Mouse (Mus musculus) lung, adult 2 months (tissue): ENCODE results near the gene Gnas. TPM values are rescaled to one million over a fixed set of nuclear protein-coding genes. Genes with fewer than 3 reads are reported as not detected.

Experiments
- DNase-seq: peaks from one replicate; pipeline ENCODE4 v3.0.0; 2022
- H3K4me1 ChIP-seq: fragments of 200-500 bp; 2 replicates; pipeline ENCODE4 v1.6.1; 2011; ENCODE audit warnings: low read length; ENCODE audit not compliant: control insufficient read depth, insufficient read depth
- H3K4me3 ChIP-seq: fragments of 200-500 bp; replicated peaks from 2 replicates; pipeline ENCODE3; 2011; ENCODE audit warnings: low read depth, mild to moderate bottlenecking, control low read depth, low read length; ENCODE audit errors: extremely low read depth
- CTCF ChIP-seq: fragments of 200-500 bp; IDR thresholded peaks from 2 replicates; pipeline ENCODE4 v1.5.1; 2011; ENCODE audit warnings: mild to moderate bottlenecking, low read length, control low read depth; ENCODE audit not compliant: insufficient read depth
- POLR2A ChIP-seq: fragments of 200-500 bp; IDR thresholded peaks from 2 replicates; pipeline ENCODE4 v1.6.1; 2011; ENCODE audit warnings: low read depth, mild to moderate bottlenecking, control low read depth, low read length, borderline replicate concordance; ENCODE audit errors: extremely low read depth
- WGBS: fragments of 180-500 bp; shearing (Covaris S2); methylation state at CpG from one replicate; pipeline ENCODE4 v1.1.7; 2018; 5-methylcytosine and 5-hydroxymethylcytosine counted together
- polyA plus RNA-seq: library from polyadenylated mRNA; depleted of rRNA; stranded (reverse); fragments of >200 nt; gene quantifications from 2 replicates; pipeline ENCODE4 v1.2.3, GENCODE M21; 2012; rRNA removed

The Gnas gene
- polyA plus RNA-seq = 897 and 1,050 TPM in 2 replicates

GRCm38 (mm10) chr2:174284011-174284410, at the start of gene Gnas:
Gene Gnas (plus strand): TSS chr2:174284320.
- DNase-seq = peak; percentile 14
- TF ChIP-seq POLR2A (no peak), CTCF (no peak)
- 45% methylated on average over 19 of the region's 19 CpGs for WGBS
- H3K4me3 ChIP-seq = no peak within 1 kb of the TSS
- H3K4me1 ChIP-seq = no peaks in the 10 kb centered on the region

- WGBS = 72% methylated on average over 5 of the region's 5 CpGs
- Histone ChIP-seq H3K4me3 (no peak overlapping the region), H3K4me1 (no peaks in the 10 kb centered on the region)
- no peak for TF ChIP-seq POLR2A
- TF ChIP-seq CTCF = no peak
- DNase-seq = no peak
Observed at GRCm38 (mm10) chr2:174242431-174242830, 41.7 kb upstream of the Gnas start.

DNA sequence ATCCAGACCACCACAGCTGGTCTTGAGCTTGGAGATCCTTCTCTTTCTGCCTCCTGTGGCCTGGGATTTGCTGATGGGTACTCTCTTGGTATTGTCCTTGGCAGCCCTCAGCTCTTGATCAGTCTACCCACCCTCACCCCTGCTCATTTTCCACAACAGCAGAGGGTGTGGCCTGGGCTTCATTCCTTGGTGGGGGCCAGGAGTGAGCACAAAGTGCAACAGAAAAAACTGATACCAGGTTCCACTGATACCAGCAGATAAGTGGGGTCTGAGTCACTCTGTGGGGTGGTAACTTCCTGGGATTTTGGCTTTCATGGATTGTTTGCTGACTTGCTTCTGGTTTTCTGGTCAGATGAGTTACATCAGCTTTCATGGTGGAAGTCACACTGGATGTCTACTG, 32.2 kb upstream of the Gnas start:
- Histone ChIP-seq H3K4me1 (no peaks in the 10 kb centered on the region), H3K4me3 (no peak overlapping the region)
- DNase-seq = no peak
- TF ChIP-seq CTCF = no peak
- no peak for TF ChIP-seq POLR2A

- DNase-seq = no peak
- 31% methylated on average over 2 of the region's 2 CpGs for WGBS
- Histone ChIP-seq H3K4me3 (no peak overlapping the region), H3K4me1 (no peaks in the 10 kb centered on the region)
- no peak for TF ChIP-seq CTCF
- no peak for TF ChIP-seq POLR2A
Observed at GRCm38 (mm10) chr2:174257312-174257711, 26.8 kb upstream of the Gnas start.

GRCm38 (mm10) chr2:174260004-174260403, 24.1 kb upstream of the Gnas start:
- WGBS = 21% methylated on average over 3 of the region's 3 CpGs
- no peak for DNase-seq
- TF ChIP-seq POLR2A (no peak), CTCF (no peak)
- Histone ChIP-seq H3K4me3 (no peak overlapping the region), H3K4me1 (no peaks in the 10 kb centered on the region)

DNA sequence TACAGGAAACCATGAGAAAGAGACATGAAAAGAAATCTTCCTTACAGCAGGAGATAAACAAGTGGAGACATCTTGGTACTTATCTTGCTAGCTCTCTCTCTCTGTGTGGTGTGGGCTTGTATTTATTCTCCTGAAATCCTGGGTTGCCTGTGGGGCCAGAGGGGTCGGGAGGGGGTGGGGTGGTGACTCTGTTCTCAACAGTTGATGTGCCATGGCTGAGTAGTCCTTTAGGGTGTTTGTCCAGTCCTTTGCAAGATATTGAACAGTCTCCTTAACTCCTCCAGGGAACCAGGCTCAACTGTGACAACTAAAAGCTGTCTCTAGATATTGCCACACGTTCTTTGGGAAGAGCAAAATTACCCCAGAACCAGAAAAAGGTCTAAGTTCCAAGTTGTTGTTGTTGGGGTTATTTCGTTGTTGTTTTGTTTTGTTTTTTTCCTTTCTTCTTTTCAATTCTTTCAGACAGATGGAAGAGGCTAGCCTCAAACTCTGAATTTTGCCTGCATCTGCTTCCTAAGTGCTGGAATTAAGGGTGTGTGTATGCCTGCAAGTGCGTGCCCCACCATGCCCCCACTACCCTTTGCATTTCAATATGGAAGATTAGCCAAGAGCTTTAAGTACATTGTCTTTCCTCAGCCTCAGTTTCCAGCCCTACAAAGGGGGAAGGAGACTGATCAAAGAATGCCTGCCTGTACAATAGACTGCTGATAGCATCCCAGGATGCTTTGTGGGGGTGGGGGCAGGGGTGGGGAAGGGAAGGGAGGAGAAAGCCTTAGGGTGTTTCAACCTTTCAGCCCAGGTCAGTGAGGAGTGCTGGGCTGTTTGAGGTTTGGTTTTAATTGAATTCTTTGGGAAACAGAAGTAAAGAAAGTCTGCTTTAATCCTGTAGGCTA, 23.0 kb upstream of the Gnas start:
- no peak for TF ChIP-seq POLR2A
- no peak for TF ChIP-seq CTCF
- no peaks in the 10 kb centered on the region for H3K4me1 ChIP-seq
- 27% methylated on average over 4 of the region's 4 CpGs for WGBS
- no peak overlapping the region for H3K4me3 ChIP-seq
- no peak for DNase-seq

- 69% methylated on average over 6 of the region's 6 CpGs for WGBS
- H3K4me3 ChIP-seq = no peak overlapping the region
- DNase-seq = no peak
- TF ChIP-seq CTCF (no peak), POLR2A (no peak)
- H3K4me1 ChIP-seq = no peaks in the 10 kb centered on the region
Observed at GRCm38 (mm10) chr2:174261801-174262200, 22.3 kb upstream of the Gnas start.

DNA sequence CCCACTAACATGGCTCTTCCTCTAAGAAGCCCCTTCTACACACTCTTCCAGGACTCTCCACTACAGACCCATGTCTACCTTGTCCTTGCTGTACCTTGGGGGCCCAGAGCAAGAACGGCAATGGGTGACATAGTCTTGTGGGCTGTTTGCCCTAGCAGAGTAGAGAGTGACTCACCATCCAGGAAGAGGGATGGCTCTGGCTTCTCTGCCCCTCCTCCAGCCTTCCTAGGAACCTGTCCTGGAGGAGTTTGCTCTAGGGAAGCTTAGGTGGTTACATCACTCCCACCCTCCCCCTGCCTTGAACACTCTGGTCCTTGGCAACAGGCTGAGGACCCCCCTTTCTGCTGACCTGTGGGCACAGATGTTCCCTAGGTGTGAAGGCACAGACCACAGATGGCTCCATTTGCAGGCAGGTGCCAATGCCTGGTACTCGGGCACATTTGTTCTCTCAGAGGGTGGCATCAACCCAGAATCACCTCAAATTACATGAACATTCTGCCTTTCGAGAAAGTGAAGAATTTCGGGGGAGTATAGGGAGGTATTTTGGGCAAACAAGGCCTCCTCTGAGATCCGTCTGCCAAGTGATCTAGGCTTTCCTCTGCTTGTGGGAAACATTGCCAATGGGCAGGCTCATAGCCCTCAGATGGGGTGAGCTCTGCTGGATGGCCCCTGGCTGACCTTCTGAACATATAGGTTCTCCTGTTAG, 20.9 kb upstream of the Gnas start:
- Histone ChIP-seq H3K4me3 (no peak overlapping the region), H3K4me1 (no peaks in the 10 kb centered on the region)
- TF ChIP-seq CTCF = no peak
- no peak for TF ChIP-seq POLR2A
- WGBS = 61% methylated on average over 5 of the region's 5 CpGs
- DNase-seq = no peak

DNA sequence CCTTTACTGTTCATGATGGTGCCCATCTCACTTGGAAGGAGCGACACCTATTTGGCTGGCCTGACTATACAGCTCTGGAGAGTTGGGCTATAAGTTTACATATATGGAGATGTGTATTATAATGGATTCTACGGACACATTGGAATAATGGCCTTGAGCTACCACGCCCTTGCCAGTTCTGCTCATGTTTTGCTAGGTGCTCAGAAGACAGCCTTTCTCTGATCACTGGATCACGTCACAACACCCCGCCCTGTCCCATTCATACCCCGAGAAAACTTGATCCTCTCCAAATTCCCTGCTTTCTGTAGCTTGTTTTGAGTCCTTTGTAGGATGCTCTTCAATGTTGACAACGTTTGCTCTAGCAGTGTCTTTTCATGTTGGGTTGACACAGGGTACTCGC, 19.9 kb upstream of the Gnas start:
- no peak for TF ChIP-seq CTCF
- no peak for TF ChIP-seq POLR2A
- 87% methylated on average over 8 of the region's 8 CpGs for WGBS
- H3K4me3 ChIP-seq = no peak overlapping the region
- no peak for DNase-seq
- H3K4me1 ChIP-seq = no peaks in the 10 kb centered on the region
